Mouse (Mus musculus) embryonic facial prominence, embryonic 15.5 days (tissue): ENCODE measurements around the gene Gm13290. TPM values are rescaled to one million over a fixed set of nuclear protein-coding genes. Genes with fewer than 3 reads are reported as not detected.
"Not testable (repeated sequence)": the region's sequence is repeated elsewhere in the genome, so short reads cannot be mapped to it uniquely, and the experiment has no call there.

Source experiments
- ATAC-seq: fragments of 200-750 bp; cut with Nextera tagmentation; 2 replicates; pipeline ENCODE4 v1.8.0; 2017; ENCODE audit warnings: low read depth, moderate TSS enrichment; ENCODE audit not compliant: insufficient number of reproducible peaks, low FRiP score, low TSS enrichment
- H3K27ac ChIP-seq: fragments of 300-500 bp; sonication (generic); replicated peaks from 2 replicates; pipeline ENCODE4 v1.5.1; 2015; ENCODE audit warnings: mild to moderate bottlenecking, inconsistent platforms
- H3K27me3 ChIP-seq: fragments of 300-500 bp; sonication (generic); 2 replicates; pipeline ENCODE4 v1.6.1; 2015; ENCODE audit warnings: inconsistent platforms
- H3K36me3 ChIP-seq: fragments of 300-500 bp; sonication (generic); 2 replicates; pipeline ENCODE4 v1.6.1; 2015; ENCODE audit warnings: mild to moderate bottlenecking, inconsistent platforms
- H3K4me1 ChIP-seq: fragments of 300-500 bp; sonication (generic); 2 replicates; pipeline ENCODE4 v1.6.1; 2015; ENCODE audit warnings: inconsistent platforms
- H3K4me2 ChIP-seq: fragments of 300-500 bp; sonication (generic); replicated peaks from 2 replicates; pipeline ENCODE4 v1.6.1; 2015; ENCODE audit warnings: mild to moderate bottlenecking, inconsistent platforms
- H3K4me3 ChIP-seq: fragments of 300-500 bp; sonication (generic); replicated peaks from 2 replicates; pipeline ENCODE4 v1.5.1; 2015; ENCODE audit warnings: mild to moderate bottlenecking, inconsistent platforms
- H3K9ac ChIP-seq: fragments of 300-500 bp; sonication (generic); 2 replicates; pipeline ENCODE4 v1.6.1; 2015; ENCODE audit warnings: inconsistent platforms
- H3K9me3 ChIP-seq: fragments of 300-500 bp; sonication (generic); replicated peaks from 2 replicates; pipeline ENCODE4 v1.6.1; 2016; ENCODE audit warnings: inconsistent platforms
- WGBS: fragments of 180-500 bp; shearing (Covaris S2); methylation state at CpG from one replicate; pipeline ENCODE4 v1.1.7; 2015; 5-methylcytosine and 5-hydroxymethylcytosine counted together
- polyA plus RNA-seq: library from polyadenylated mRNA; unstranded; fragments of >200 nt; fragmentation: Nextera tagmentation; extraction: Ambion mirVana; gene quantifications from 2 replicates; pipeline ENCODE4 v1.2.1, GENCODE M21; 2015

Gm13290 gene
- polyA plus RNA-seq, 1 experiment from 2014 or later = 0.49 TPM

- peak overlapping the region; percentile 56 for H3K4me3 ChIP-seq
- peak overlapping the region; percentile 98 for H3K27ac ChIP-seq
- H3K36me3 ChIP-seq, H3K9me3 ChIP-seq, H3K4me1 ChIP-seq, H3K27me3 ChIP-seq: not testable (repeated sequence)
- H3K9ac ChIP-seq = peak overlapping the region; percentile 70; the same call in 1 of the 2 replicates
- H3K4me2 ChIP-seq = peak overlapping the region; percentile 70
- WGBS = 0% methylated on average over 13 of the region's 21 CpGs
- ATAC-seq = peak; percentile 99
These were observed 16.0 kb upstream of the Gm13290 start for GRCm38 (mm10) chr4:88757628-88758031.

DNA sequence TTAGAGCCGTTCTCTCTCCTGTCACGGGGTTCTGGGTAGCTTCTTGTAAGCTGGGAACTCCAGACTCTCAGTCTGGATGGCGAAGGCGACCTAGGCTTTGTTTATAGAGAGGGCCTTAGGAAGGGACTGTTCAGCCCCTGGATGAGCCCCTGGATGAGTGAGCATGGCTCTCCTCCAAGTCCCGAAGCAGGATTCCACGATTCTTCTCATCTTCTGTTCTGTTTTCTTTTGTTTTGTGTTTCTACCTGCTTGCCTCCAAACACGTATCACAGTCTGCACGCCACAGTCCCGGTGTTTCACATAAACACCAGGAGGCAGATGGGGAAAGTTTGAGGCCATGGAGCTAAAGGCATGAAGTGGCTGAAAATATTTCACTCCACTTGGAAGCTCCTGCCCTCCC, 14.9 kb upstream of the Gm13290 start:
- H3K4me1 ChIP-seq, H3K9ac ChIP-seq, H3K4me2 ChIP-seq, H3K9me3 ChIP-seq, H3K4me3 ChIP-seq, ATAC-seq, H3K27ac ChIP-seq, H3K36me3 ChIP-seq, H3K27me3 ChIP-seq: not testable (repeated sequence)
- 86% methylated on average over 9 of the region's 9 CpGs for WGBS

DNA sequence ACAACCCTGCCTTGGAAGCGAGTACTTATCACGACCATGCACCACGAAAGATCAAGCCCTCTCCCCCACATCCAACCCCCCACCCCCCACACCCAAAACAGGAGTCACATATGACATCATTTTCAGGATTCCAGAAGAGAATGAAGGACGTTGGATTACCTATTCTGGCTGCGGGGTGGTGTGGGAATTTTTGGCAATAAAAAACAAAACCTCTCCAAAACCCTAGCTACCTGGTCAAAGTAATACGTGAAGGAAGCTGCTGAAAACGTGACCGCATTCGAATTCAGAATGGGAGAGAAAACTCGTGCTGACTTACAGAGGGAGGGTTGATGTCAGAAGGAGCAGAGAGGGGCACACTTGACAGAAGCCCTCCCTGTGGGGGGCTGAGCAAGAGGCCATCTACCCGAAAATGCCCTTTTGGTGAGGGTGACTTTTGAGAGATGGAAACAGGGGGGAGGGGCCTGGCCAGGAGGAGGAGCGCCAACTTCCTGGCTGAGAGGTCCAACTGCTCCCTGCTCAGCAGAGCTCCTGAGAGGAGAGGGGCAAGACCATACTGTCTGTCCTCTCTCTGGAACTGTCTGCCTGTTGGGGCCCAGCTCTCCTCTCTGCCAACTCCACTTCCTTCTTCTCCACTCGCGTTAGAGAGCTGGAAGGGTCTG, 13.9 kb upstream of the Gm13290 start, which contains the start of gene Gm13283:
Gene Gm13283, plus strand, starts transcription at position 510 of the 659 bp plus-strand sequence.
- peak within 1 kb of the TSS; percentile 55 for H3K4me2 ChIP-seq
- not testable (repeated sequence) for ATAC-seq, H3K4me1 ChIP-seq, H3K36me3 ChIP-seq, H3K27me3 ChIP-seq, H3K9me3 ChIP-seq, H3K9ac ChIP-seq
- 13% methylated on average over 12 of the region's 14 CpGs for WGBS
- H3K27ac ChIP-seq = peak within 1 kb of the TSS; percentile 84
- peak within 1 kb of the TSS; percentile 43 for H3K4me3 ChIP-seq

GRCm38 (mm10) chr4:88760431-88760830, 13.2 kb upstream of the Gm13290 start:
- not testable (repeated sequence) for H3K9me3 ChIP-seq, ATAC-seq, H3K36me3 ChIP-seq, H3K4me1 ChIP-seq, H3K9ac ChIP-seq, H3K27me3 ChIP-seq
- peak overlapping the region; percentile 55 for H3K4me2 ChIP-seq
- H3K4me3 ChIP-seq = peak overlapping the region; percentile 43
- under 1% methylated on average over 26 of the region's 28 CpGs for WGBS
- peak overlapping the region; percentile 84 for H3K27ac ChIP-seq

- H3K36me3 ChIP-seq, ATAC-seq, H3K4me3 ChIP-seq, H3K27me3 ChIP-seq, H3K9ac ChIP-seq, H3K9me3 ChIP-seq, H3K4me2 ChIP-seq, H3K27ac ChIP-seq, H3K4me1 ChIP-seq: not testable (repeated sequence)
- 63% methylated on average over 6 of the region's 8 CpGs for WGBS
These were observed 11.9 kb upstream of the Gm13290 start for GRCm38 (mm10) chr4:88761776-88762175.

DNA sequence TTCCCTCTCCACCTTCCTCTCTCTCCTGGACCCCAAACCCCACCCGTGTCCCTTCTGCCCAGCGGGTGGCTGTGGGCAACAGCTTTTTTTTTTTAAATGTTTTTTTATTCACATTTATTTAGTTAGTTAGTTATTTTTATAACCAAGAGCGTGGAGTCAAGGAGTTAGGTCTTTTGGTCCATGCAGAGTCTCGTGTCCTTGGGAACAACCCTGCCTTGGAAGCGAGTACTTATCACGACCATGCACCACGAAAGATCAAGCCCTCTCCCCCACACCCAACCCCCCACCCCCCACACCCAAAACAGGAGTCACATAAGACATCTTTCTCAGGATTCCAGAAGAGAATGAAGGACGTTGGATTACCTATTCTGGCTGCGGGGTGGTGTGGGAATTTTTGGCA, 11.3 kb upstream of the Gm13290 start:
- not testable (repeated sequence) for H3K4me2 ChIP-seq, H3K4me1 ChIP-seq, H3K27ac ChIP-seq, H3K9ac ChIP-seq, H3K4me3 ChIP-seq, H3K36me3 ChIP-seq, H3K27me3 ChIP-seq, H3K9me3 ChIP-seq, ATAC-seq
- WGBS = 57% methylated on average over 9 of the region's 9 CpGs

DNA sequence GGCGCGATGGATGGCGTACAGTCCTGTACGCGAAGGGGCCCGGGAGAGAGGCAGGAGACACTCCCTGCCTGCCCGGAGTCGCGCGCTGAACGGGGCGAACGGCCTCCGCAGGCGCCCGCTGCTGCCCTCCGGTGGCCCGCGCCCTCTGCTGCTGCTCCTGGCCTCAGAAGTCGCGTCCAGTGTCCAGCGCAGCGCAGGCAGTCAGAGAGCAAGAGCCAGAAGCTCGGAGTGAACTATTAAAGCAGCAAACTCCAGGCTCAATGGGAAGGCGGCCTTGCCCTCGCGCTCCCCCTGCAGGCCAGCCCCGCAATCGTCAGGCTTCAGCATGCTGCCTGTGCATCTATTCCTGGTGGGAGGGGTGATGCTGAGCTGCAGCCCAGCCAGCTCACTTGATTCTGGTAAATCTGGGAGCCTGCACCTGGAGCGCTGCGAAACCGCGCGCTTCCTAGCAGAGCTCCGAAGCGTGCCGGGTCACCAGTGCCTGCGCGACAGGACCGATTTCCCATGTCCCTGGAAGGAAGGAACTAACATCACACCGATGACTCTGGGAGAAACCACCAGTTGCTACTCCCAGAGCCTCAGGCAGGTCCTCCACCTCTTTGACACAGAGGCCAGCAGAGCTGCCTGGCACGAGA, 10.1 kb upstream of the Gm13290 start:
- not testable (repeated sequence) for ATAC-seq, H3K9ac ChIP-seq, H3K9me3 ChIP-seq, H3K27me3 ChIP-seq, H3K36me3 ChIP-seq, H3K4me1 ChIP-seq
- Histone ChIP-seq H3K4me2 (peak overlapping the region; percentile 50), H3K27ac (peak overlapping the region; percentile 75), H3K4me3 (peak overlapping the region; percentile 44)
- 3% methylated on average over 37 of the region's 42 CpGs for WGBS

GRCm38 (mm10) chr4:88776622-88777021, 3.0 kb downstream of the Gm13290 start, which contains the start of gene Gm13289:
Gm13289 (plus strand) TSS chr4:88776922.
- not testable (repeated sequence) for H3K27ac ChIP-seq, H3K27me3 ChIP-seq, ATAC-seq, H3K4me2 ChIP-seq, H3K9ac ChIP-seq, H3K9me3 ChIP-seq, H3K36me3 ChIP-seq, H3K4me3 ChIP-seq, H3K4me1 ChIP-seq
- no CpG with 5 or more reads among the region's 29 CpGs for WGBS

- not testable (repeated sequence) for H3K4me3 ChIP-seq, H3K9ac ChIP-seq, H3K27ac ChIP-seq, H3K36me3 ChIP-seq, ATAC-seq, H3K4me1 ChIP-seq, H3K27me3 ChIP-seq, H3K9me3 ChIP-seq, H3K4me2 ChIP-seq
- no CpG with 5 or more reads among the region's 29 CpGs for WGBS
These were observed 5.9 kb downstream of the Gm13290 start, which contains the start of gene Gm13272 for GRCm38 (mm10) chr4:88779550-88779949. Gm13272 (plus strand) TSS chr4:88779850.

DNA sequence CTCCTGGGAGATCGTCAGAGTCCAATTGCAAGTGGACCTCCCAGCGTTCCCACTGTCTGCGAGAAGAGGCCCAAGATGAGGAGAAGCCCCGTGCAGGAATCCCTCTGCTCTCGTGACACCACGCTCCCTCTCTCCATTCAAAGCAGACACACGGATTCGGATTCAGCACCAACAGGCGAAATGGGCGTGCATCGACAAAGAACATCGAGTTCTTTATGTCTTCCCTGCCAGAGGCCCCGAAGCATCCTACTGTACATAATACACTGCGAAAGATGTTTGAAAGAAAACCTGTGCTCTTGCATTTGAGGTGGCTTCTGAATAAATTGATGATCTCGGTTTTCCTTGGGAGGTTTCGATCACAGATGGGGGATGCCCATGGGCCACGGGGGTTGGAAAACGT, 6.7 kb downstream of the Gm13290 start:
- H3K36me3 ChIP-seq, H3K27me3 ChIP-seq, H3K9ac ChIP-seq, H3K4me1 ChIP-seq, H3K9me3 ChIP-seq, H3K4me3 ChIP-seq, H3K27ac ChIP-seq, ATAC-seq, H3K4me2 ChIP-seq: not testable (repeated sequence)
- 47% methylated on average over 16 of the region's 18 CpGs for WGBS

GRCm38 (mm10) chr4:88781831-88782230, 8.2 kb downstream of the Gm13290 start, which contains the start of gene Ifnz:
Ifnz (plus strand) TSS chr4:88782131.
- H3K9ac ChIP-seq, H3K9me3 ChIP-seq, H3K4me1 ChIP-seq, ATAC-seq, H3K36me3 ChIP-seq, H3K27me3 ChIP-seq: not testable (repeated sequence)
- peak within 1 kb of the TSS; percentile 39 for H3K4me2 ChIP-seq
- peak within 1 kb of the TSS; percentile 68 for H3K27ac ChIP-seq
- WGBS = 13% methylated on average over 4 of the region's 7 CpGs
- peak within 1 kb of the TSS; percentile 28 for H3K4me3 ChIP-seq

- H3K27me3 ChIP-seq, H3K36me3 ChIP-seq, H3K9me3 ChIP-seq, H3K4me1 ChIP-seq, ATAC-seq, H3K9ac ChIP-seq: not testable (repeated sequence)
- Histone ChIP-seq H3K4me3 (peak overlapping the region; percentile 28), H3K27ac (peak overlapping the region; percentile 68), H3K4me2 (peak overlapping the region; percentile 39)
- 0% methylated on average over 3 of the region's 31 CpGs for WGBS
These were observed 8.7 kb downstream of the Gm13290 start for GRCm38 (mm10) chr4:88782335-88782734.
